Mouse (Mus musculus) testis, postnatal 14 days (tissue): Measurements from ENCODE around the gene Il17c.

Experiments used
- DNase-seq: peaks from one replicate; pipeline ENCODE4 v3.0.0; 2021; ENCODE audit warnings: low spot score

Gene Il17c

GRCm38 (mm10) chr8:122459990-122460389, 38.2 kb downstream of the Il17c start:
- DNase-seq = no peak

- peak; percentile 83 for DNase-seq
Measured at GRCm38 (mm10) chr8:122460524-122461472, 39.0 kb downstream of the Il17c start, which contains the start of gene Snai3. Gene Snai3, minus strand, starts transcription at chr8:122460733.

- no peak for DNase-seq
Measured at GRCm38 (mm10) chr8:122461473-122462148, 39.8 kb downstream of the Il17c start.

GRCm38 (mm10) chr8:122462510-122462909, 40.7 kb downstream of the Il17c start:
- DNase-seq = no peak

GRCm38 (mm10) chr8:122463651-122464640, 42.1 kb downstream of the Il17c start:
- no peak for DNase-seq

GRCm38 (mm10) chr8:122464985-122465384, 43.2 kb downstream of the Il17c start:
- DNase-seq = no peak

GRCm38 (mm10) chr8:122467816-122468215, 46.0 kb downstream of the Il17c start:
- no peak for DNase-seq

GRCm38 (mm10) chr8:122469407-122469806, 47.6 kb downstream of the Il17c start:
- no peak for DNase-seq

GRCm38 (mm10) chr8:122469965-122470364, 48.1 kb downstream of the Il17c start:
- DNase-seq = no peak

- DNase-seq = no peak
Measured at GRCm38 (mm10) chr8:122470691-122471090, 48.9 kb downstream of the Il17c start.
